Mouse (Mus musculus): ENCODE measurements around the gene Actg2. TPM values are rescaled to one million over a fixed set of nuclear protein-coding genes. Genes with fewer than 3 reads are reported as not detected.

The Actg2 gene
- total RNA-seq (2023), result not detected

DNA sequence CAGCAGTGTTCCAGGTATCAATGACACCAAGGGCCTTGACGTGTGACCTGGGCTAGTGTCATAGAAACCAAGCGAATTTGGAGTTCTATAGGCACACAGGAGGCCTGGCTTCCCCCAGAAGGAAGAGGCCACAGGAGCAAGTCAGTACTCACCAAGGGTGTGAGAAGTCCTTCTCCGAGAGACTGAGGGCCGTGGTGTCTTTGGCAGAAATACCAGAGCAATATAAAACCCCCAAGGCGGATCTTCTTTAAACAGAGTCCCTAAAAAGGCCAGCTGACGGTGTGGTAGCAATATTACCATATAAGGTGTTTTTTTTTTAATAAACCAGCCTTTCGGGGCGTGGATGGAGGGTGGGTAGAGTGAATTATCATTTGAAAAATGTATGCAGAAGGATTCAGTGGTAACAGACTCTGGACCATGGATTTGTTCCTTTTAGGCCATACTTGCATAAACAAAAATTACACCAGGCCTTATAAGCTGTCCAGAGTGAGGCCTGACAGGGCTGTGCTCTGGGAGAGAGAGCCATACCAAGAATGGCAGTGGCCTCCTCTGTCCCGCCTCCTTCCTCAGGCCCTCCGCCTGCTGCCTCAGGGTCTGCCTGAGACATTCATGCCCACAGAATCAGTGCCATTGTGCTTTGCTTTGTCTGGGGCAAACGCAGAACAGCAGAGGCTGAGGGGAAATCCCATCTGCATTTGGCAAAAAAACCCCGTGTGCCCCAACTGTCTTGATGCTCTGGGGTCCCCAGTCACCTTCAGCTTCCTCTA, at the start of gene Actg2:
Gene Actg2 (minus strand): TSS at position 238 of the 767 bp plus-strand sequence.

DNA sequence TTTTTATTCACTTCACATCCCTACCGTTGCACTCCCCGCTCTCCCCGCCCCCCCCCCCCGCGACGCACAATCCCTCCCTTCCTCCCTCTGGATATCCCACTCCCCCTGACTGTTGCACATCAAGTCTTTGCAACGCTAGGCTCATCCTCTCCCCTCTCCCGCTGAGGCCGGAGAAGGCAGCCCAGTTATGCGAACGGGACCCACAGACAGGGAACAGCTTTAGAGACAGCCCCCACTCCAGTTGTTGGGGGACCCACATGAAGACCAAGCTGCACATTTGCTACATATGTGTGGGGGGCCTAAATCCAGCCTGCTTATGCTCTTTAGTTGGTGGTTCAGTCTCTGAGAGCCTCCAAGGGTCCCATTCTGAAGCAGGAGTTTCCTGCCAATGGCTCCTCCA, 36.6 kb upstream of the Actg2 start, which contains the start of gene Stambp:
Gene Stambp (minus strand): TSS at position 59 of the 400 bp plus-strand sequence.

DNA sequence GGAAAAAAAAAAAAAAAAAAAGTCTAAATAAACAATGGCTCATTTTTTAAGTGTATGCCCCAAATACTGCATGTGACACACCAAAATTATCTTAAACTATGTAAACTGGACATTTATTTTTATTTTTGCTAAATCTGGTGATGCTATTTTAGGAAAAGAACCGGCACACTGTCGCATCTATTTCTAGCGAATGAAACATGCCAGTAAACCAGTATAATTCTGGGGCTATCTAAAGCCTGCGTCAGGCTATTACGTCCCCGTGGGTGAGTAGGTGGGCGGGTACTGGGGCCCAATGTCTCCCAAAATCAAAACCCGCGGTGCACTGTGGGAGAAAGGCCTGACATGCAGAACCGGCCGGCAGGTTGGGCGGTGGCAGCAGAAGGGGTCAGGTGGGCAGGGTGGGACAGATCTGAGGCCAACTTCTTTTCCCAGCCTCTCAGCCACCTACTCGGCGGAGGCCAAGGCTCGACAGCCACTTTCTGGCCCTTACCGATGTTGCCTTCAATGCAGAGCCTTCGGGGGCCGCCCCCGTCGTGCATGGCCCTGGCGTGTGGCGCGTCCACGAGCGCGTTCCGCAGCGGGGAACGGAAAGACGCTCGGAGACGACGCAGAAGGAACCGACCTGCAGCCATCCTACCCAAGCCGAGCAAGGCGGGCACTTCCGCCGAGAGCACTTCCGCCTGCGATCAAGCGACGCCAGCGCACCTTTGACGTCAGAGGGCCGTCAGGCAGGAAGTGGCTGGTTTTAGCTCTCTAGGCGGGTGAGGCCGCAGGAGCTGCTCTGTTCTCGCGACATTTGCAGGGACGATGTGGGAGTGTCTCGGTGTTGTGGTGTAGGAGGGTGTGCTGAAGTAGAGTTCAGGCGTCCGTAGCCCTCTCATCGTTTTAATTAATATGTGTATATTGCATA, 29.6 kb downstream of the Actg2 start, which contains the start of gene Dguok:
Gene Dguok (minus strand): TSS at position 712 of the 910 bp plus-strand sequence.

Other genes starting within 250 kb of the Actg2 start
- 26.2 TPM for gene Mthfd2, start 210.4 kb downstream of the Actg2 start, total RNA-seq (2023)
- gene Mob1a, start 210.2 kb downstream of the Actg2 start, total RNA-seq (2023), result 102 TPM
- 30.7 TPM for gene Bola3, start 187.1 kb downstream of the Actg2 start, total RNA-seq (2023)
- gene Tet3, start 77.2 kb downstream of the Actg2 start, total RNA-seq (2023), result 152 TPM
- 43.3 TPM for gene Dguok, start 29.3 kb downstream of the Actg2 start, total RNA-seq (2023)
- 23.9 TPM for gene Stambp, start 36.5 kb upstream of the Actg2 start, total RNA-seq (2023)
- gene Clec4f, start 119.9 kb upstream of the Actg2 start, total RNA-seq (2023), result not detected
- gene Cd207, start 141.6 kb upstream of the Actg2 start, total RNA-seq (2023), result 0.34 TPM
- gene Vax2, start 175.0 kb upstream of the Actg2 start, total RNA-seq (2023), result not detected
- gene Atp6v1b1, start 206.7 kb upstream of the Actg2 start, total RNA-seq (2023), result not detected
- not detected for gene Ankrd53, start 226.4 kb upstream of the Actg2 start, total RNA-seq (2023)
- gene Tex261, start 239.5 kb upstream of the Actg2 start, total RNA-seq (2023), result 57.0 TPM

All from CD8-positive naive resting alpha-beta T cell, adult 57 days (primary cell).